ENCODE assay signal across 21 mouse cellular contexts in genomic region chr17:82016391-82016790, GRCm38 (mm10).
"Had no signal": no experiment of that assay in that cellular context is flagged by ENCODE, and none has a peak within 500 bp of the region (broad histone marks: within the 10 kb centered on the region; RNA-seq: fewer than 3 reads in every experiment).

No protein-coding gene starts in this region.

- DNase-seq: kidney, adult 18-20 months; kidney, adult 9 months; kidney, postnatal 14 days; kidney, postnatal 4 days; layer of hippocampus, adult 9-11 months; layer of hippocampus, postnatal 36 days; liver, embryonic 13.5 days; lung, embryonic 14.5 days; lung, postnatal 10 days; lung, postnatal 36 days; midbrain, embryonic 14.5 days; right cerebral cortex, adult 18-20 months; right cerebral cortex, postnatal 14 days; right cerebral cortex, postnatal 4 days; thymus, adult 18-20 months; thymus, postnatal 36 days had no signal

- H3K9me3 ChIP-seq: liver, embryonic 13.5 days; neural tube, embryonic 12.5 days; neural tube, embryonic 15.5 days; stomach, embryonic 15.5 days had no signal

- H3K27me3 ChIP-seq: liver, embryonic 13.5 days; neural tube, embryonic 12.5 days; neural tube, embryonic 15.5 days; stomach, embryonic 15.5 days had no signal

- H3K9ac ChIP-seq: liver, embryonic 13.5 days; lung, embryonic 14.5 days; neural tube, embryonic 12.5 days; neural tube, embryonic 15.5 days; stomach, embryonic 15.5 days had no signal

- H3K4me1 ChIP-seq: liver, embryonic 13.5 days; neural tube, embryonic 12.5 days; neural tube, embryonic 15.5 days; stomach, embryonic 15.5 days had no signal

- H3K36me3 ChIP-seq: liver, embryonic 13.5 days; neural tube, embryonic 12.5 days; neural tube, embryonic 15.5 days; stomach, embryonic 15.5 days had no signal

- H3K4me2 ChIP-seq: liver, embryonic 13.5 days; lung, embryonic 14.5 days; midbrain, embryonic 11.5 days; neural tube, embryonic 12.5 days; neural tube, embryonic 15.5 days; stomach, embryonic 15.5 days had no signal

- H3K4me3 ChIP-seq: left cerebral cortex, adult 2 months; liver, embryonic 13.5 days; neural tube, embryonic 12.5 days; neural tube, embryonic 15.5 days; stomach, embryonic 15.5 days had no signal

- H3K27ac ChIP-seq: left cerebral cortex, adult 2 months; liver, embryonic 13.5 days; neural tube, embryonic 12.5 days; neural tube, embryonic 15.5 days; stomach, embryonic 15.5 days had no signal
